Mouse (Mus musculus) forebrain, embryonic 14.5 days (tissue): ENCODE data around the gene Prdm8. TPM values are rescaled to one million over a fixed set of nuclear protein-coding genes. Genes with fewer than 3 reads are reported as not detected.
A peak's percentile ranks its signal among the peaks of the same experiment; 100 is the strongest.

ENCODE experiments used
- ATAC-seq: fragments of 200-750 bp; cut with Nextera tagmentation; 2 replicates; pipeline ENCODE4 v1.8.0; 2017; ENCODE audit warnings: mild to moderate bottlenecking, moderate library complexity
- DNase-seq: peaks from one replicate; pipeline ENCODE4 v3.0.0-alpha.2; 2015; ENCODE audit warnings: low spot score
- H3K27ac ChIP-seq: fragments of 300-500 bp; sonication (generic); 2 replicates; pipeline ENCODE4 v1.5.1; 2014; ENCODE audit warnings: low read depth, mild to moderate bottlenecking, control low read depth, low read length, moderate library complexity
- H3K27me3 ChIP-seq: fragments of 300-500 bp; sonication (generic); replicated peaks from 2 replicates; pipeline ENCODE4 v1.6.1; 2014; ENCODE audit warnings: low read length, control low read depth, mixed read lengths; ENCODE audit not compliant: control insufficient read depth, insufficient read depth
- H3K36me3 ChIP-seq: fragments of 300-500 bp; sonication (generic); 2 replicates; pipeline ENCODE4 v1.6.1; 2014; ENCODE audit warnings: low read length, control low read depth; ENCODE audit not compliant: control insufficient read depth, insufficient read depth
- H3K4me1 ChIP-seq: fragments of 300-500 bp; sonication (generic); 2 replicates; pipeline ENCODE4 v1.6.1; 2014; ENCODE audit warnings: antibody characterized with exemption, low read length, control low read depth; ENCODE audit not compliant: control insufficient read depth, insufficient read depth
- H3K4me2 ChIP-seq: fragments of 300-500 bp; sonication (generic); 2 replicates; pipeline ENCODE4 v1.6.1; 2014; ENCODE audit warnings: mild to moderate bottlenecking, control low read depth, low read length
- H3K4me3 ChIP-seq: fragments of 300-500 bp; sonication (generic); 2 replicates; pipeline ENCODE4 v1.5.1; 2014; ENCODE audit warnings: low read depth, low read length, control low read depth
- H3K9ac ChIP-seq: fragments of 300-500 bp; sonication (generic); 2 replicates; pipeline ENCODE4 v1.6.1; 2014; ENCODE audit warnings: mild to moderate bottlenecking, low read length, control low read depth, moderate library complexity
- H3K9me3 ChIP-seq: fragments of 300-500 bp; sonication (generic); replicated peaks from 2 replicates; pipeline ENCODE4 v1.6.1; 2016; ENCODE audit warnings: low read length, control low read depth, mixed read lengths; ENCODE audit not compliant: control insufficient read depth
- WGBS: fragments of 180-500 bp; shearing (Covaris S2); extraction: QIAGEN DNeasy Blood & Tissue Kit; methylation state at CpG from one replicate; pipeline ENCODE4 v1.1.7; 2014; 5-methylcytosine and 5-hydroxymethylcytosine counted together
- polyA plus RNA-seq: library from polyadenylated mRNA; unstranded; fragments of >200 nt; fragmentation: Nextera tagmentation; extraction: Ambion mirVana; gene quantifications from 2 replicates; pipeline ENCODE4 v1.2.1, GENCODE M21; 2014

Gene Prdm8
- polyA plus RNA-seq, 1 experiment from 2014 or later = 5.0 TPM

GRCm38 (mm10) chr5:98169376-98170351, 2.7 kb downstream of the Prdm8 start:
- Histone ChIP-seq H3K27me3 (peaks cover 46% of the 10 kb centered on the region), H3K27ac (no peak overlapping the region; the same call in 1 of the 2 replicates), H3K36me3 (no peaks in the 10 kb centered on the region), H3K9ac (peak overlapping the region; percentile 42; the same call in 1 of the 2 replicates), H3K4me3 (peak overlapping the region; percentile 43; the same call in 1 of the 2 replicates), H3K4me1 (peaks cover 15% of the 10 kb centered on the region; the same call in 1 of the 2 replicates), H3K4me2 (peak overlapping the region; percentile 68), H3K9me3 (no peaks in the 10 kb centered on the region)
- ATAC-seq = no peak
- peak; percentile 70 for DNase-seq
- under 1% methylated on average over 30 of the region's 30 CpGs for WGBS

GRCm38 (mm10) chr5:98171651-98172230, 4.7 kb downstream of the Prdm8 start:
- Histone ChIP-seq H3K27me3 (peaks cover 52% of the 10 kb centered on the region), H3K36me3 (no peaks in the 10 kb centered on the region), H3K27ac (no peak overlapping the region), H3K9ac (no peak overlapping the region), H3K9me3 (no peaks in the 10 kb centered on the region), H3K4me1 (peaks cover 12% of the 10 kb centered on the region; the same call in 1 of the 2 replicates), H3K4me2 (no peak overlapping the region), H3K4me3 (no peak overlapping the region)
- WGBS = 9% methylated on average over 9 of the region's 9 CpGs
- peak; percentile 6 for DNase-seq
- no peak for ATAC-seq

GRCm38 (mm10) chr5:98172502-98173181, 5.6 kb downstream of the Prdm8 start:
- 3% methylated on average over 15 of the region's 15 CpGs for WGBS
- no peak overlapping the region for H3K9ac ChIP-seq
- H3K36me3 ChIP-seq = no peaks in the 10 kb centered on the region
- peaks cover 7% of the 10 kb centered on the region; the same call in 1 of the 2 replicates for H3K4me1 ChIP-seq
- H3K27ac ChIP-seq = no peak overlapping the region
- peak; percentile 23 for DNase-seq
- no peak overlapping the region for H3K4me3 ChIP-seq
- peaks cover 49% of the 10 kb centered on the region for H3K27me3 ChIP-seq
- H3K9me3 ChIP-seq = no peaks in the 10 kb centered on the region
- no peak overlapping the region for H3K4me2 ChIP-seq
- no peak for ATAC-seq

- H3K27me3 ChIP-seq = peaks cover 54% of the 10 kb centered on the region
- no peak overlapping the region for H3K9ac ChIP-seq
Observed at GRCm38 (mm10) chr5:98173694-98174093, 6.7 kb downstream of the Prdm8 start.

GRCm38 (mm10) chr5:98179606-98180005, 12.6 kb downstream of the Prdm8 start:
- Histone ChIP-seq H3K9ac (peak overlapping the region; percentile 69; the same call in 1 of the 2 replicates), H3K4me3 (peak overlapping the region; percentile 49)
- 0 out of 2 replicates have a peak, but pooled peaks have one; percentile 24 for ATAC-seq

More at GRCm38 (mm10) chr5:98173694-98174093, 6.7 kb downstream of the Prdm8 start:
- ATAC-seq (no peak), DNase-seq (no peak)
- Histone ChIP-seq H3K4me1 (peaks cover 7% of the 10 kb centered on the region; the same call in 1 of the 2 replicates), H3K27ac (no peak overlapping the region), H3K9me3 (no peaks in the 10 kb centered on the region), H3K4me2 (no peak overlapping the region), H3K36me3 (no peaks in the 10 kb centered on the region), H3K4me3 (no peak overlapping the region)

GRCm38 (mm10) chr5:98180461-98180887, 13.5 kb downstream of the Prdm8 start:
- Histone ChIP-seq H3K27me3 (peaks cover 54% of the 10 kb centered on the region), H3K36me3 (no peaks in the 10 kb centered on the region), H3K4me2 (peak overlapping the region; percentile 88), H3K9ac (peak overlapping the region; percentile 69), H3K27ac (peak overlapping the region; percentile 74), H3K9me3 (no peaks in the 10 kb centered on the region), H3K4me3 (peak overlapping the region; percentile 49), H3K4me1 (peaks cover 5% of the 10 kb centered on the region)
- peak; percentile 70 for ATAC-seq
- peak; percentile 90 for DNase-seq
- under 1% methylated on average over 19 of the region's 19 CpGs for WGBS

More at GRCm38 (mm10) chr5:98179606-98180005, 12.6 kb downstream of the Prdm8 start:
- H3K9me3 ChIP-seq = no peaks in the 10 kb centered on the region
- peak overlapping the region; percentile 88 for H3K4me2 ChIP-seq
- peak; percentile 60 for DNase-seq
- no peaks in the 10 kb centered on the region for H3K36me3 ChIP-seq
- H3K27me3 ChIP-seq = peaks cover 54% of the 10 kb centered on the region
- no peak overlapping the region for H3K27ac ChIP-seq
- H3K4me1 ChIP-seq = peaks cover 5% of the 10 kb centered on the region; the same call in 1 of the 2 replicates
- 2% methylated on average over 12 of the region's 12 CpGs for WGBS

GRCm38 (mm10) chr5:98180888-98181635, 14.1 kb downstream of the Prdm8 start:
- ATAC-seq (peak; percentile 33), DNase-seq (peak; percentile 74)
- 0% methylated on average over 27 of the region's 27 CpGs for WGBS
- Histone ChIP-seq H3K36me3 (no peaks in the 10 kb centered on the region), H3K4me2 (peak overlapping the region; percentile 88), H3K27me3 (peaks cover 58% of the 10 kb centered on the region), H3K9ac (peak overlapping the region; percentile 69), H3K27ac (peak overlapping the region; percentile 74), H3K9me3 (no peaks in the 10 kb centered on the region), H3K4me3 (peak overlapping the region; percentile 49), H3K4me1 (peaks cover 5% of the 10 kb centered on the region)
